In the genomic region with DNA sequence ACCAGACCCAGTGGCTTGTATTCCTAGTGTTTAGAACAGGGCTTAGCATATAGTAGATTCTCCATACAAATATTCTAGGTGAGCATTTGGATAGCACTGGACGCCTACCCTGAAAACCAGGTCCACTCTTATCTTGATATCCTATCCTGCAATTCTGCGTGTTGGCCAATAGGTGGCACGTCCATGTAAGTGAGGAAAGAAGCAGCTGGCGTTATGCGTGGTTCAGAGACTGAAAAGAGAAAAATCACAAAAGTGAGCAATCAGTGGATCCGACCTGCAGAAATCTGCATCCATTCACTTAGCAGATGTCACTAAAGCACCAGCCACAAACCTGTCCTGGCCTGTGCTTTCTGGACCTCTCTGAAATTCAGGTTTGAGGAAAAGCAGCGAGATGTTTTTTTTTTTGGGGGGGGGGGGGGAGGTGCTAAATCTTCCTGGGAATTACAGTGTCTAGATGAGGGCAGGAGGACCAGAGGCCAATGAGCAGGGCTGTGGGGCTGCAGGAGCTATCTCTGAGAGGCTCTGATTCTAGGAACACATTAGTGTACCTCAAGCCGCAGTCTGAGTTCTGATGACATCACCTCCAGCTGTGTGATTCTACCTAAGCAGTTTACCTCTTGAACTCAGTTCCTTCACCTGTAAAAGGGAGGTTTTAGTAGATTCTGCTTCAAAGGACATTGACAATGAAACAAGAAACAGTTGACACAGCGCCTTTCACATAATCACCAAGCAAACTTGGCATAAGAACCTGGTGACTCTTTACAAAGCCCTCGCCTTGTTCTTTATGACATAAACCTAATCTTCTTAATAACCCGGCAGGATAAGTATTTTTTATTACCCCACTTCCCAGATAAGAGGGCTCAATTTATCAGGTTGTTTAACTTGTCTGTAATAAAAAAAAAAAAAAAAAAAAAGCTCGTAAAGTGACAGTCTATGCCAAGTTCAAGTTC, we compare ENCODE assay signal across 8 mouse cellular contexts.
DNase-seq lines count a peak whose midpoint lies in the region; ATAC-seq and TF ChIP-seq lines count a peak whose summit lies in the region.

No protein-coding gene starts in this region.

- no peaks in the 10 kb centered on the region for H3K4me1 ChIP-seq in spleen, adult 2 months (ENCODE audit: control insufficient read depth, insufficient read depth, insufficient read length)
- H3K4me1 ChIP-seq in hindbrain, embryonic 14.5 days (replicated peaks; ENCODE audit: control insufficient read depth, insufficient read depth, low read length) = no peaks in the 10 kb centered on the region
- no peaks in the 10 kb centered on the region for H3K4me1 ChIP-seq in limb, embryonic 14.5 days (ENCODE audit: control insufficient read depth, insufficient read depth, low read length)
- H3K4me1 ChIP-seq in neural tube, embryonic 15.5 days = no peaks in the 10 kb centered on the region

- H3K9ac ChIP-seq in hindbrain, embryonic 14.5 days = no peak overlapping the region
- no peak overlapping the region for H3K9ac ChIP-seq in limb, embryonic 14.5 days (ENCODE audit: low read depth, low read length, severe bottlenecking)
- no peak overlapping the region for H3K9ac ChIP-seq in neural tube, embryonic 15.5 days (replicated peaks)

- no peaks in the 10 kb centered on the region for H3K27me3 ChIP-seq in spleen, adult 2 months (ENCODE audit: control insufficient read depth, insufficient read depth, low read length)
- H3K27me3 ChIP-seq in hindbrain, embryonic 14.5 days (ENCODE audit: control insufficient read depth, insufficient read depth, low read length) = no peaks in the 10 kb centered on the region
- H3K27me3 ChIP-seq in limb, embryonic 14.5 days (ENCODE audit: control insufficient read depth, insufficient read depth, low read length) = no peaks in the 10 kb centered on the region
- H3K27me3 ChIP-seq in neural tube, embryonic 15.5 days (replicated peaks) = no peaks in the 10 kb centered on the region

- TF ChIP-seq POLR2A in spleen, adult 2 months (IDR thresholded peaks at IDR 0.05; ENCODE audit: low read depth, low read length) = no peak
- no peak for TF ChIP-seq POLR2A in limb, embryonic 14.5 days (IDR thresholded peaks at IDR 0.05; ENCODE audit: borderline replicate concordance, extremely low read depth, insufficient read depth, insufficient read length)

- H3K36me3 ChIP-seq in spleen, adult 2 months (ENCODE audit: control insufficient read depth, insufficient read depth, low read length) = no peaks in the 10 kb centered on the region
- H3K36me3 ChIP-seq in hindbrain, embryonic 14.5 days (replicated peaks; ENCODE audit: control insufficient read depth, insufficient read depth) = no peaks in the 10 kb centered on the region
- H3K36me3 ChIP-seq in limb, embryonic 14.5 days (ENCODE audit: control insufficient read depth, insufficient read depth, low read length) = no peaks in the 10 kb centered on the region
- no peaks in the 10 kb centered on the region for H3K36me3 ChIP-seq in neural tube, embryonic 15.5 days

- H3K4me3 ChIP-seq in spleen, adult 2 months (ENCODE audit: extremely low read depth, insufficient read depth, insufficient read length) = no peak overlapping the region
- no peak overlapping the region for H3K4me3 ChIP-seq in hindbrain, embryonic 14.5 days (replicated peaks; ENCODE audit: low read length)
- H3K4me3 ChIP-seq in limb, embryonic 14.5 days (replicated peaks; ENCODE audit: low read length) = no peak overlapping the region
- no peak overlapping the region for H3K4me3 ChIP-seq in neural tube, embryonic 15.5 days (replicated peaks)

- WGBS in spleen, adult 2 months = 40% methylated on average over 12 of the region's 12 CpGs
- 42% methylated on average over 12 of the region's 12 CpGs for WGBS in hindbrain, embryonic 14.5 days
- 30% methylated on average over 12 of the region's 12 CpGs for WGBS in limb, embryonic 14.5 days
- 37% methylated on average over 12 of the region's 12 CpGs for WGBS in neural tube, embryonic 15.5 days

- DNase-seq in spleen, adult 2 months (ENCODE audit: low read depth in 1 of 2, low spot score in 2 of 2) = peak in 1 of 2 experiments; percentile 14
- no peak for DNase-seq in spleen, adult 12 weeks (ENCODE audit: low spot score)
- peak; percentile 75 for DNase-seq in ZHBTc4 (ENCODE audit: low read depth, low spot score)
- DNase-seq in hindbrain, embryonic 14.5 days (ENCODE audit: low spot score) = peak; percentile 72
- DNase-seq in limb, embryonic 14.5 days (ENCODE audit: low spot score) = peak; percentile 38
- no peak for DNase-seq in ovary, postnatal 36 days (ENCODE audit: low spot score)

- H3K27ac ChIP-seq in spleen, adult 2 months (ENCODE audit: insufficient read depth, low read length) = no peak overlapping the region
- H3K27ac ChIP-seq in hindbrain, embryonic 14.5 days = no peak overlapping the region
- H3K27ac ChIP-seq in limb, embryonic 14.5 days (replicated peaks; ENCODE audit: low read depth, low read length) = no peak overlapping the region
- no peak overlapping the region for H3K27ac ChIP-seq in neural tube, embryonic 15.5 days (replicated peaks)

- no peak overlapping the region; the same call in 1 of the 2 replicates for H3K4me2 ChIP-seq in hindbrain, embryonic 14.5 days (replicated peaks)
- H3K4me2 ChIP-seq in limb, embryonic 14.5 days (replicated peaks; ENCODE audit: low read depth, low read length, severe bottlenecking) = peak overlapping the region; percentile 25; the same call in 1 of the 2 replicates
- peak overlapping the region; percentile 34 for H3K4me2 ChIP-seq in neural tube, embryonic 15.5 days

- peak; percentile 70; the same call in 1 of the 2 replicates for TF ChIP-seq CTCF in spleen, adult 2 months (IDR thresholded peaks at IDR 0.05; ENCODE audit: extremely low read depth, insufficient read depth, insufficient read length, insufficient replicate concordance)

- H3K9me3 ChIP-seq in hindbrain, embryonic 14.5 days (ENCODE audit: control insufficient read depth, low read length) = no peaks in the 10 kb centered on the region
- no peaks in the 10 kb centered on the region for H3K9me3 ChIP-seq in limb, embryonic 14.5 days (ENCODE audit: control insufficient read depth, low read length)
- no peaks in the 10 kb centered on the region for H3K9me3 ChIP-seq in neural tube, embryonic 15.5 days (replicated peaks)

- peak; percentile 67 for ATAC-seq in erythroblast, adult 5-6 weeks (replicated peaks; ENCODE audit: low FRiP score, poor library complexity, severe bottlenecking)
- ATAC-seq in hindbrain, embryonic 14.5 days (ENCODE audit: low FRiP score) = no peak
- no peak for ATAC-seq in limb, embryonic 14.5 days (ENCODE audit: low FRiP score, low read depth)
- ATAC-seq in neural tube, embryonic 15.5 days (ENCODE audit: low FRiP score) = no peak; the same call in 1 of the 2 replicates

Comparison
In these comparisons a context has a peak if more than half of its experiments do, and no peak if none do; other contexts are left out.
1. DNase-seq: peak in ZHBTc4 (single experiment), hindbrain, embryonic 14.5 days (single experiment) and limb, embryonic 14.5 days (single experiment); none in spleen, adult 12 weeks (single experiment) and ovary, postnatal 36 days (single experiment).